Mouse (Mus musculus) lung, embryonic 15.5 days (tissue): ENCODE data around the gene Pmepa1. TPM values are rescaled to one million over a fixed set of nuclear protein-coding genes. Genes with fewer than 3 reads are reported as not detected.

Experiments
- ATAC-seq: fragments of 200-750 bp; cut with Nextera tagmentation; 2 replicates; pipeline ENCODE4 v1.8.0; 2017; ENCODE audit warnings: moderate number of reproducible peaks, borderline replicate concordance; ENCODE audit not compliant: low FRiP score, low TSS enrichment; ENCODE audit errors: extremely low read depth
- H3K27ac ChIP-seq: fragments of 300-500 bp; sonication (generic); 2 replicates; pipeline ENCODE4 v1.5.1; 2015; ENCODE audit warnings: moderate library complexity, mild to moderate bottlenecking, inconsistent platforms
- H3K27me3 ChIP-seq: fragments of 300-500 bp; sonication (generic); 2 replicates; pipeline ENCODE4 v1.6.1; 2015; ENCODE audit warnings: inconsistent platforms
- H3K36me3 ChIP-seq: fragments of 300-500 bp; sonication (generic); 2 replicates; pipeline ENCODE4 v1.6.1; 2015; ENCODE audit warnings: inconsistent platforms
- H3K4me1 ChIP-seq: fragments of 300-500 bp; sonication (generic); 2 replicates; pipeline ENCODE4 v1.6.1; 2015; ENCODE audit warnings: inconsistent platforms
- H3K4me2 ChIP-seq: fragments of 300-500 bp; sonication (generic); 2 replicates; pipeline ENCODE4 v1.6.1; 2015; ENCODE audit warnings: inconsistent platforms, mild to moderate bottlenecking, moderate library complexity
- H3K4me3 ChIP-seq: fragments of 300-500 bp; sonication (generic); 2 replicates; pipeline ENCODE4 v1.5.1; 2015; ENCODE audit warnings: mild to moderate bottlenecking, inconsistent platforms
- H3K9ac ChIP-seq: fragments of 300-500 bp; sonication (generic); 2 replicates; pipeline ENCODE4 v1.6.1; 2015; ENCODE audit warnings: inconsistent platforms
- H3K9me3 ChIP-seq: fragments of 300-500 bp; sonication (generic); 2 replicates; pipeline ENCODE4 v1.6.1; 2016; ENCODE audit warnings: inconsistent platforms
- WGBS: fragments of 180-500 bp; shearing (Covaris S2); methylation state at CpG from one replicate; pipeline ENCODE4 v1.1.7; 2015; 5-methylcytosine and 5-hydroxymethylcytosine counted together
- polyA plus RNA-seq: library from polyadenylated mRNA; unstranded; fragments of >200 nt; fragmentation: Nextera tagmentation; extraction: Ambion mirVana; gene quantifications from 2 replicates; pipeline ENCODE4 v1.2.1, GENCODE M21; 2015

The Pmepa1 gene
- polyA plus RNA-seq, 1 experiment from 2014 or later, result 7.7 TPM

- H3K36me3 ChIP-seq, result no peaks in the 10 kb centered on the region
- no peak overlapping the region for H3K4me3 ChIP-seq
- H3K9me3 ChIP-seq, result no peaks in the 10 kb centered on the region
- no peaks in the 10 kb centered on the region for H3K27me3 ChIP-seq
- no peak overlapping the region for H3K4me2 ChIP-seq
- no peak for ATAC-seq
- no peak overlapping the region for H3K9ac ChIP-seq
- peaks cover 18% of the 10 kb centered on the region; the same call in 1 of the 2 replicates for H3K4me1 ChIP-seq
- WGBS, result 53% methylated on average over 6 of the region's 6 CpGs
- H3K27ac ChIP-seq, result no peak overlapping the region
Observed at GRCm38 (mm10) chr2:173293042-173293441, 16.7 kb upstream of the Pmepa1 start.

GRCm38 (mm10) chr2:173292551-173292950 is 16.2 kb upstream of the Pmepa1 start:
- Histone ChIP-seq H3K27ac (no peak overlapping the region), H3K27me3 (no peaks in the 10 kb centered on the region), H3K36me3 (no peaks in the 10 kb centered on the region), H3K9me3 (no peaks in the 10 kb centered on the region), H3K4me1 (peaks cover 18% of the 10 kb centered on the region; the same call in 1 of the 2 replicates), H3K4me3 (no peak overlapping the region), H3K4me2 (no peak overlapping the region), H3K9ac (no peak overlapping the region)
- no peak for ATAC-seq
- WGBS, result 90% methylated on average over 2 of the region's 2 CpGs

GRCm38 (mm10) chr2:173290981-173291380 is 14.6 kb upstream of the Pmepa1 start:
- Histone ChIP-seq H3K27ac (no peak overlapping the region), H3K4me3 (no peak overlapping the region)
- no peak for ATAC-seq

GRCm38 (mm10) chr2:173289928-173290327 is 13.6 kb upstream of the Pmepa1 start:
- no peak overlapping the region for H3K4me3 ChIP-seq
- no peaks in the 10 kb centered on the region for H3K9me3 ChIP-seq
- H3K36me3 ChIP-seq, result no peaks in the 10 kb centered on the region
- ATAC-seq, result peak; percentile 78
- no peak overlapping the region for H3K9ac ChIP-seq
- WGBS, result 48% methylated on average over 3 of the region's 3 CpGs
- H3K27me3 ChIP-seq, result no peaks in the 10 kb centered on the region
- H3K4me1 ChIP-seq, result peaks cover 18% of the 10 kb centered on the region; the same call in 1 of the 2 replicates
- H3K27ac ChIP-seq, result no peak overlapping the region
- H3K4me2 ChIP-seq, result no peak overlapping the region

More at GRCm38 (mm10) chr2:173290981-173291380, 14.6 kb upstream of the Pmepa1 start:
- no peak overlapping the region for H3K9ac ChIP-seq
- 95% methylated on average over 11 of the region's 11 CpGs for WGBS
- peaks cover 18% of the 10 kb centered on the region; the same call in 1 of the 2 replicates for H3K4me1 ChIP-seq
- no peaks in the 10 kb centered on the region for H3K36me3 ChIP-seq
- no peaks in the 10 kb centered on the region for H3K9me3 ChIP-seq
- H3K27me3 ChIP-seq, result no peaks in the 10 kb centered on the region
- H3K4me2 ChIP-seq, result no peak overlapping the region

GRCm38 (mm10) chr2:173285816-173286538 is 9.6 kb upstream of the Pmepa1 start:
- H3K4me1 ChIP-seq, result peaks cover 22% of the 10 kb centered on the region
- ATAC-seq, result peak; percentile 43; the same call in 1 of the 2 replicates
- no peak overlapping the region for H3K9ac ChIP-seq
- H3K9me3 ChIP-seq, result no peaks in the 10 kb centered on the region
- no peak overlapping the region for H3K4me2 ChIP-seq
- H3K27ac ChIP-seq, result no peak overlapping the region
- H3K4me3 ChIP-seq, result no peak overlapping the region
- 70% methylated on average over 12 of the region's 12 CpGs for WGBS
- H3K27me3 ChIP-seq, result no peaks in the 10 kb centered on the region
- no peaks in the 10 kb centered on the region for H3K36me3 ChIP-seq

- Histone ChIP-seq H3K27ac (no peak overlapping the region), H3K9ac (no peak overlapping the region), H3K9me3 (no peaks in the 10 kb centered on the region), H3K27me3 (no peaks in the 10 kb centered on the region), H3K4me3 (no peak overlapping the region), H3K36me3 (no peaks in the 10 kb centered on the region), H3K4me1 (peaks cover 18% of the 10 kb centered on the region; the same call in 1 of the 2 replicates), H3K4me2 (no peak overlapping the region)
- ATAC-seq, result no peak
- WGBS, result 64% methylated on average over 6 of the region's 6 CpGs
Observed at GRCm38 (mm10) chr2:173284771-173285170, 8.4 kb upstream of the Pmepa1 start.

GRCm38 (mm10) chr2:173282191-173282590 is 5.9 kb upstream of the Pmepa1 start:
- ATAC-seq, result no peak
- no peak overlapping the region for H3K27ac ChIP-seq
- H3K4me1 ChIP-seq, result peaks cover 18% of the 10 kb centered on the region; the same call in 1 of the 2 replicates
- H3K9me3 ChIP-seq, result no peaks in the 10 kb centered on the region
- no peak overlapping the region for H3K4me3 ChIP-seq
- H3K27me3 ChIP-seq, result no peaks in the 10 kb centered on the region
- H3K36me3 ChIP-seq, result no peaks in the 10 kb centered on the region
- no peak overlapping the region for H3K4me2 ChIP-seq
- no peak overlapping the region for H3K9ac ChIP-seq
- WGBS, result 75% methylated on average over 8 of the region's 8 CpGs

GRCm38 (mm10) chr2:173281021-173281937 is 4.9 kb upstream of the Pmepa1 start:
- no peak overlapping the region for H3K4me3 ChIP-seq
- H3K27me3 ChIP-seq, result no peaks in the 10 kb centered on the region
- H3K9ac ChIP-seq, result no peak overlapping the region
- no peak for ATAC-seq
- H3K4me1 ChIP-seq, result peaks cover 22% of the 10 kb centered on the region; the same call in 1 of the 2 replicates
- 0 out of 2 replicates have a peak overlapping the region, but pooled peaks have one; percentile 24 for H3K27ac ChIP-seq
- no peaks in the 10 kb centered on the region for H3K9me3 ChIP-seq
- H3K36me3 ChIP-seq, result no peaks in the 10 kb centered on the region
- H3K4me2 ChIP-seq, result no peak overlapping the region
- WGBS, result 55% methylated on average over 9 of the region's 9 CpGs

GRCm38 (mm10) chr2:173278846-173279580 is 2.7 kb upstream of the Pmepa1 start:
- WGBS, result 75% methylated on average over 16 of the region's 16 CpGs
- Histone ChIP-seq H3K27me3 (no peaks in the 10 kb centered on the region), H3K9ac (no peak overlapping the region), H3K4me3 (no peak overlapping the region), H3K36me3 (no peaks in the 10 kb centered on the region), H3K4me2 (no peak overlapping the region), H3K27ac (no peak overlapping the region), H3K4me1 (peaks cover 32% of the 10 kb centered on the region), H3K9me3 (no peaks in the 10 kb centered on the region)
- ATAC-seq, result no peak

GRCm38 (mm10) chr2:173276859-173277258 is 526 bp upstream of the Pmepa1 start:
- Histone ChIP-seq H3K36me3 (no peaks in the 10 kb centered on the region), H3K27me3 (no peaks in the 10 kb centered on the region), H3K9me3 (no peaks in the 10 kb centered on the region), H3K27ac (peak overlapping the region; percentile 85), H3K9ac (peak overlapping the region; percentile 56), H3K4me3 (peak overlapping the region; percentile 90), H3K4me1 (peaks cover 53% of the 10 kb centered on the region), H3K4me2 (peak overlapping the region; percentile 69)
- peak; percentile 28; the same call in 1 of the 2 replicates for ATAC-seq
- 2% methylated on average over 12 of the region's 12 CpGs for WGBS
